Mouse (Mus musculus): Measurements from ENCODE around the gene Hectd4. TPM values are rescaled to one million over a fixed set of nuclear protein-coding genes. Genes with fewer than 3 reads are reported as not detected.
"Not testable (repeated sequence)": the region's sequence is repeated elsewhere in the genome, so short reads cannot be mapped to it uniquely, and the experiment has no call there.

Hectd4 gene
- polyA plus RNA-seq, 1 experiment, result 28.8 TPM

GRCm38 (mm10) chr5:121367255-121367654 is 147.2 kb downstream of the Hectd4 start:
- H3K36me3 ChIP-seq (ENCODE audit: control insufficient read depth, insufficient read depth, low read length), result peaks cover 77% of the 10 kb centered on the region
- no peaks in the 10 kb centered on the region for H3K4me1 ChIP-seq (ENCODE audit: control insufficient read depth, insufficient read depth, insufficient read length, low read length)
- H3K27me3 ChIP-seq (ENCODE audit: control insufficient read depth, insufficient read depth, low read length), result no peaks in the 10 kb centered on the region
- H3K4me3 ChIP-seq (ENCODE audit: low read depth, low read length), result no peak overlapping the region
- TF ChIP-seq CTCF (IDR thresholded peaks at IDR 0.05; ENCODE audit: extremely low read depth, insufficient read length, insufficient replicate concordance, low read depth, low read length) (no peak), POLR2A (IDR thresholded peaks at IDR 0.05; ENCODE audit: low read depth, low read length) (no peak)
- H3K27ac ChIP-seq (ENCODE audit: insufficient read depth, low read depth, low read length), result no peak overlapping the region
- 85% methylated on average over 4 of the region's 4 CpGs for WGBS

- peaks cover 80% of the 10 kb centered on the region for H3K36me3 ChIP-seq (ENCODE audit: control insufficient read depth, insufficient read depth, low read length)
- H3K27ac ChIP-seq (ENCODE audit: insufficient read depth, low read depth, low read length), result no peak overlapping the region
- WGBS, result 81% methylated on average over 6 of the region's 6 CpGs
Observed at GRCm38 (mm10) chr5:121371712-121372111, 151.7 kb downstream of the Hectd4 start.

GRCm38 (mm10) chr5:121374790-121375189 is 154.8 kb downstream of the Hectd4 start:
- H3K27ac ChIP-seq (ENCODE audit: insufficient read depth, low read depth, low read length), result no peak overlapping the region
- no peaks in the 10 kb centered on the region for H3K4me1 ChIP-seq (ENCODE audit: control insufficient read depth, insufficient read depth, insufficient read length, low read length)
- WGBS, result 90% methylated on average over 3 of the region's 3 CpGs
- TF ChIP-seq CTCF (IDR thresholded peaks at IDR 0.05; ENCODE audit: extremely low read depth, insufficient read length, insufficient replicate concordance, low read depth, low read length) (no peak), POLR2A (IDR thresholded peaks at IDR 0.05; ENCODE audit: low read depth, low read length) (no peak)
- peaks cover 85% of the 10 kb centered on the region for H3K36me3 ChIP-seq (ENCODE audit: control insufficient read depth, insufficient read depth, low read length)
- H3K27me3 ChIP-seq (ENCODE audit: control insufficient read depth, insufficient read depth, low read length), result no peaks in the 10 kb centered on the region
- H3K4me3 ChIP-seq (ENCODE audit: low read depth, low read length), result no peak overlapping the region

More at GRCm38 (mm10) chr5:121371712-121372111, 151.7 kb downstream of the Hectd4 start:
- TF ChIP-seq CTCF (IDR thresholded peaks at IDR 0.05; ENCODE audit: extremely low read depth, insufficient read length, insufficient replicate concordance, low read depth, low read length), result no peak
- no peak for TF ChIP-seq POLR2A (IDR thresholded peaks at IDR 0.05; ENCODE audit: low read depth, low read length)
- no peaks in the 10 kb centered on the region for H3K4me1 ChIP-seq (ENCODE audit: control insufficient read depth, insufficient read depth, insufficient read length, low read length)
- H3K4me3 ChIP-seq (ENCODE audit: low read depth, low read length), result no peak overlapping the region
- H3K27me3 ChIP-seq (ENCODE audit: control insufficient read depth, insufficient read depth, low read length), result no peaks in the 10 kb centered on the region

GRCm38 (mm10) chr5:121376972-121377371 is 157.0 kb downstream of the Hectd4 start:
- H3K27ac ChIP-seq (ENCODE audit: insufficient read depth, low read depth, low read length); H3K4me1 ChIP-seq (ENCODE audit: control insufficient read depth, insufficient read depth, insufficient read length, low read length); H3K27me3 ChIP-seq (ENCODE audit: control insufficient read depth, insufficient read depth, low read length); H3K4me3 ChIP-seq (ENCODE audit: low read depth, low read length): not testable (repeated sequence)
- H3K36me3 ChIP-seq (ENCODE audit: control insufficient read depth, insufficient read depth, low read length), result peaks cover 85% of the 10 kb centered on the region
- 68% methylated on average over 5 of the region's 5 CpGs for WGBS

- TF ChIP-seq CTCF (IDR thresholded peaks at IDR 0.05; ENCODE audit: extremely low read depth, insufficient read length, insufficient replicate concordance, low read depth, low read length) (no peak), POLR2A (IDR thresholded peaks at IDR 0.05; ENCODE audit: low read depth, low read length) (no peak)
- no peak overlapping the region for H3K4me3 ChIP-seq (ENCODE audit: low read depth, low read length)
- H3K27ac ChIP-seq (ENCODE audit: insufficient read depth, low read depth, low read length), result no peak overlapping the region
- H3K27me3 ChIP-seq (ENCODE audit: control insufficient read depth, insufficient read depth, low read length), result no peaks in the 10 kb centered on the region
- H3K4me1 ChIP-seq (ENCODE audit: control insufficient read depth, insufficient read depth, insufficient read length, low read length), result peaks cover 6% of the 10 kb centered on the region; the same call in 1 of the 2 replicates
- 88% methylated on average over 13 of the region's 13 CpGs for WGBS
- H3K36me3 ChIP-seq (ENCODE audit: control insufficient read depth, insufficient read depth, low read length), result peaks cover 77% of the 10 kb centered on the region
Observed at GRCm38 (mm10) chr5:121378678-121379256, 158.7 kb downstream of the Hectd4 start.

- Histone ChIP-seq H3K4me1 (ENCODE audit: control insufficient read depth, insufficient read depth, insufficient read length, low read length) (peaks cover 6% of the 10 kb centered on the region; the same call in 1 of the 2 replicates), H3K36me3 (ENCODE audit: control insufficient read depth, insufficient read depth, low read length) (peaks cover 61% of the 10 kb centered on the region), H3K27ac (ENCODE audit: insufficient read depth, low read depth, low read length) (no peak overlapping the region), H3K27me3 (ENCODE audit: control insufficient read depth, insufficient read depth, low read length) (no peaks in the 10 kb centered on the region), H3K4me3 (ENCODE audit: low read depth, low read length) (no peak overlapping the region)
- WGBS, result 87% methylated on average over 2 of the region's 2 CpGs
- TF ChIP-seq POLR2A (IDR thresholded peaks at IDR 0.05; ENCODE audit: low read depth, low read length) (no peak), CTCF (IDR thresholded peaks at IDR 0.05; ENCODE audit: extremely low read depth, insufficient read length, insufficient replicate concordance, low read depth, low read length) (peak; percentile 49; the same call in 1 of the 2 replicates)
Observed at GRCm38 (mm10) chr5:121380692-121381091, 160.7 kb downstream of the Hectd4 start.

- Histone ChIP-seq H3K4me3 (ENCODE audit: low read depth, low read length) (peak overlapping the region; percentile 71; the same call in 1 of the 2 replicates), H3K27ac (ENCODE audit: insufficient read depth, low read depth, low read length) (peak overlapping the region; percentile 98), H3K36me3 (ENCODE audit: control insufficient read depth, insufficient read depth, low read length) (peaks cover 33% of the 10 kb centered on the region), H3K27me3 (ENCODE audit: control insufficient read depth, insufficient read depth, low read length) (no peaks in the 10 kb centered on the region), H3K4me1 (ENCODE audit: control insufficient read depth, insufficient read depth, insufficient read length, low read length) (peaks cover 6% of the 10 kb centered on the region; the same call in 1 of the 2 replicates)
- WGBS, result 5% methylated on average over 10 of the region's 10 CpGs
- TF ChIP-seq CTCF (IDR thresholded peaks at IDR 0.05; ENCODE audit: extremely low read depth, insufficient read length, insufficient replicate concordance, low read depth, low read length) (no peak), POLR2A (IDR thresholded peaks at IDR 0.05; ENCODE audit: low read depth, low read length) (no peak)
Observed at GRCm38 (mm10) chr5:121383857-121384756, 164.1 kb downstream of the Hectd4 start.

Measured in small intestine, adult 2 months (tissue).